Mouse (Mus musculus): ENCODE measurements around the gene Cnpy3. TPM values are rescaled to one million over a fixed set of nuclear protein-coding genes. Genes with fewer than 3 reads are reported as not detected.
"Not testable (repeated sequence)": the region's sequence is repeated elsewhere in the genome, so short reads cannot be mapped to it uniquely, and the experiment has no call there.

Cnpy3 gene
- polyA plus RNA-seq, 1 experiment from 2014 or later, result 85.9 TPM

GRCm38 (mm10) chr17:46771025-46771424, 19.0 kb upstream of the Cnpy3 start:
- Histone ChIP-seq H3K9ac (replicated peaks; ENCODE audit: low read length) (no peak overlapping the region), H3K9me3 (ENCODE audit: low read length) (no peaks in the 10 kb centered on the region), H3K27me3 (ENCODE audit: insufficient read depth, low read length) (no peaks in the 10 kb centered on the region), H3K36me3 (ENCODE audit: insufficient read depth, low read length) (peaks cover 14% of the 10 kb centered on the region), H3K4me3 (ENCODE audit: low read length) (no peak overlapping the region), H3K4me2 (replicated peaks; ENCODE audit: low read depth, low read length) (no peak overlapping the region), H3K27ac (ENCODE audit: low read length) (no peak overlapping the region), H3K4me1 (ENCODE audit: insufficient read depth, low read length) (peaks cover 19% of the 10 kb centered on the region)
- ATAC-seq (ENCODE audit: low FRiP score, low TSS enrichment), result no peak
- WGBS, result 87% methylated on average over 4 of the region's 4 CpGs

GRCm38 (mm10) chr17:46770546-46770945, 18.5 kb upstream of the Cnpy3 start:
- WGBS, result 88% methylated on average over 11 of the region's 11 CpGs
- no peak overlapping the region for H3K4me2 ChIP-seq (replicated peaks; ENCODE audit: low read depth, low read length)
- no peak overlapping the region for H3K27ac ChIP-seq (ENCODE audit: low read length)

GRCm38 (mm10) chr17:46767868-46768267, 15.9 kb upstream of the Cnpy3 start:
- Histone ChIP-seq H3K9me3 (ENCODE audit: low read length) (no peaks in the 10 kb centered on the region), H3K36me3 (ENCODE audit: insufficient read depth, low read length) (no peaks in the 10 kb centered on the region), H3K27me3 (ENCODE audit: insufficient read depth, low read length) (no peaks in the 10 kb centered on the region), H3K9ac (replicated peaks; ENCODE audit: low read length) (no peak overlapping the region), H3K4me1 (ENCODE audit: insufficient read depth, low read length) (peaks cover 8% of the 10 kb centered on the region), H3K27ac (ENCODE audit: low read length) (no peak overlapping the region), H3K4me2 (replicated peaks; ENCODE audit: low read depth, low read length) (no peak overlapping the region), H3K4me3 (ENCODE audit: low read length) (no peak overlapping the region)
- ATAC-seq (ENCODE audit: low FRiP score, low TSS enrichment), result no peak
- WGBS, result 41% methylated on average over 8 of the region's 8 CpGs

More at GRCm38 (mm10) chr17:46770546-46770945, 18.5 kb upstream of the Cnpy3 start:
- Histone ChIP-seq H3K4me1 (ENCODE audit: insufficient read depth, low read length) (peaks cover 19% of the 10 kb centered on the region), H3K4me3 (ENCODE audit: low read length) (no peak overlapping the region), H3K27me3 (ENCODE audit: insufficient read depth, low read length) (no peaks in the 10 kb centered on the region), H3K36me3 (ENCODE audit: insufficient read depth, low read length) (peaks cover 9% of the 10 kb centered on the region), H3K9me3 (ENCODE audit: low read length) (no peaks in the 10 kb centered on the region), H3K9ac (replicated peaks; ENCODE audit: low read length) (no peak overlapping the region)
- ATAC-seq (ENCODE audit: low FRiP score, low TSS enrichment), result no peak

DNA sequence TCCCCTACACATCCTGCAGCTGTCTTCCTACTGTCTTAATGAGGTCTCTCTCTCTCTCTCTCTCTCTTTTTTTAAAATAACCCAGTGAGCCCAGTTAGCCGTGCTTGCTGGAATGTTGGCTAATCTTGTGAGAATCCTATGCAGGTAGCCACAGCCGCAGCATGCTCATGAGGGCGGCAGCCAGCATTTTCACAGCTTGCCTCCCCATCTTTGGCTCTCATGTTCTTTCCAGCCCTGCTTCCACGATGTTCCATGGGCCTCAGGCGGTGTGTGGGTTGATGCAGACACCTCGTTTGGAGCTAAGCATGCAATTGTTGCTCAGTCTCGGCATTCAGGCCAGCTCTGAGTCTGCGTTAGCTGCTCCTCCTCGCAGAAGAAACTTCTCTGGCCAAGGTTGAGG, 12.9 kb upstream of the Cnpy3 start:
- not testable (repeated sequence) for ATAC-seq (ENCODE audit: low FRiP score, low TSS enrichment); H3K27ac ChIP-seq (ENCODE audit: low read length); H3K4me2 ChIP-seq (replicated peaks; ENCODE audit: low read depth, low read length); H3K36me3 ChIP-seq (ENCODE audit: insufficient read depth, low read length); H3K27me3 ChIP-seq (ENCODE audit: insufficient read depth, low read length); H3K4me3 ChIP-seq (ENCODE audit: low read length); H3K4me1 ChIP-seq (ENCODE audit: insufficient read depth, low read length); H3K9me3 ChIP-seq (ENCODE audit: low read length); H3K9ac ChIP-seq (replicated peaks; ENCODE audit: low read length)
- WGBS, result 68% methylated on average over 8 of the region's 9 CpGs

- Histone ChIP-seq H3K4me3 (ENCODE audit: low read length) (no peak within 1 kb of the TSS), H3K27me3 (ENCODE audit: insufficient read depth, low read length) (no peaks in the 10 kb centered on the region), H3K4me2 (replicated peaks; ENCODE audit: low read depth, low read length) (no peak within 1 kb of the TSS), H3K36me3 (ENCODE audit: insufficient read depth, low read length) (no peaks in the 10 kb centered on the region), H3K27ac (ENCODE audit: low read length) (no peak within 1 kb of the TSS), H3K9ac (replicated peaks; ENCODE audit: low read length) (no peak within 1 kb of the TSS), H3K9me3 (ENCODE audit: low read length) (no peaks in the 10 kb centered on the region), H3K4me1 (ENCODE audit: insufficient read depth, low read length) (peaks cover 4% of the 10 kb centered on the region; the same call in 1 of the 2 replicates)
- 69% methylated on average over 2 of the region's 2 CpGs for WGBS
- ATAC-seq (ENCODE audit: low FRiP score, low TSS enrichment), result no peak
These were observed 11.5 kb upstream of the Cnpy3 start, which contains the start of gene Ptcra for GRCm38 (mm10) chr17:46763544-46763943. TSS of gene Ptcra (minus strand) at chr17:46763712.

GRCm38 (mm10) chr17:46758753-46759152, 6.7 kb upstream of the Cnpy3 start:
- 83% methylated on average over 12 of the region's 12 CpGs for WGBS
- Histone ChIP-seq H3K4me1 (ENCODE audit: insufficient read depth, low read length) (no peaks in the 10 kb centered on the region), H3K27me3 (ENCODE audit: insufficient read depth, low read length) (no peaks in the 10 kb centered on the region)

DNA sequence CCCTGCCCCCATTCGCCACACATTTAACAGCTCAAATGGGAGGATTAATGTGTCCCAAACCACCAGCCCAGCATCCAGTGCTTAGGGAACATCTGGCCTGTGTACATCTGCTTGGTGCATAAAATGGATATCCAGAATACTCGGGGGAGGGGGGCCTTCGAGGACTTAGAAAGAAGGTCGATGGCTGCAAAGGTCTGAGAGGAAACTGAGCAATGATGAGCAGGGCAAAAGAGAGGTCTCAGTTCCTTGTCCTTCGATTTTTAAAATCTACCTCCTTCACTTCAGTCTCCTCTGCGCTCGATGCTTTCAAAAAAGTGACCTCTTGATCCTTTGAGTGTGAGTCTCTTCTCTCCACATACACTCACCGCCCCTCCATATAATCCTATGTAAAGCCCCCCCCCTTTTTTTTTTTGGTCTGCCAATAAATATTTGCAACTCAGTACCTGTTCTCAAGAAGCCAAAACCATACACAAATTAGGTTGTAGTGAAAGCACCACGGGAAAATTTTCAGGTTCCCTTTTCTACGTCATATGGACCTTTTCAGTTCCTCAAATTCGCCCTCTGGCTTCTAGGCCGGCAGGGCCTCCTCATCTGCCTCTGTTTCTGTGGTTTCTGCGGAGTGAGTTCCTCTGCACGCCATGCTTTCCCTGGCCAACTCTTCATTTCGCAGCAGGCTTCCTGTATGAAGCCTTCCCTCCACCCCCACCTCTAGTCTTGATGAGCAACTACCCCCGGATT, 789 bp downstream of the Cnpy3 start:
- no peak for ATAC-seq (ENCODE audit: low FRiP score, low TSS enrichment)
- 0 out of 2 replicates have a peak, but pooled peaks cover 7% of the 10 kb centered on the region for H3K36me3 ChIP-seq (ENCODE audit: insufficient read depth, low read length)
- peak overlapping the region; percentile 92 for H3K27ac ChIP-seq (ENCODE audit: low read length)
- peak overlapping the region; percentile 78 for H3K4me3 ChIP-seq (ENCODE audit: low read length)
- H3K4me1 ChIP-seq (ENCODE audit: insufficient read depth, low read length), result peaks cover 11% of the 10 kb centered on the region
- no peaks in the 10 kb centered on the region for H3K9me3 ChIP-seq (ENCODE audit: low read length)
- H3K4me2 ChIP-seq (replicated peaks; ENCODE audit: low read depth, low read length), result peak overlapping the region; percentile 81
- no peaks in the 10 kb centered on the region for H3K27me3 ChIP-seq (ENCODE audit: insufficient read depth, low read length)
- H3K9ac ChIP-seq (replicated peaks; ENCODE audit: low read length), result peak overlapping the region; percentile 83
- WGBS, result 17% methylated on average over 16 of the region's 16 CpGs

More at GRCm38 (mm10) chr17:46758753-46759152, 6.7 kb upstream of the Cnpy3 start:
- Histone ChIP-seq H3K9me3 (ENCODE audit: low read length) (no peaks in the 10 kb centered on the region), H3K36me3 (ENCODE audit: insufficient read depth, low read length) (no peaks in the 10 kb centered on the region), H3K9ac (replicated peaks; ENCODE audit: low read length) (no peak overlapping the region), H3K4me2 (replicated peaks; ENCODE audit: low read depth, low read length) (no peak overlapping the region), H3K4me3 (ENCODE audit: low read length) (no peak overlapping the region), H3K27ac (ENCODE audit: low read length) (no peak overlapping the region)
- ATAC-seq (ENCODE audit: low FRiP score, low TSS enrichment), result no peak

- peak overlapping the region; percentile 83 for H3K9ac ChIP-seq (replicated peaks; ENCODE audit: low read length)
These were observed 1.4 kb downstream of the Cnpy3 start for GRCm38 (mm10) chr17:46750580-46750979.

GRCm38 (mm10) chr17:46749282-46749681, 2.7 kb downstream of the Cnpy3 start:
- no peaks in the 10 kb centered on the region for H3K9me3 ChIP-seq (ENCODE audit: low read length)
- WGBS, result 87% methylated on average over 5 of the region's 5 CpGs
- H3K27me3 ChIP-seq (ENCODE audit: insufficient read depth, low read length), result no peaks in the 10 kb centered on the region
- H3K27ac ChIP-seq (ENCODE audit: low read length), result no peak overlapping the region
- no peak overlapping the region for H3K9ac ChIP-seq (replicated peaks; ENCODE audit: low read length)
- H3K4me2 ChIP-seq (replicated peaks; ENCODE audit: low read depth, low read length), result no peak overlapping the region
- 0 out of 2 replicates have a peak, but pooled peaks cover 7% of the 10 kb centered on the region for H3K36me3 ChIP-seq (ENCODE audit: insufficient read depth, low read length)
- H3K4me1 ChIP-seq (ENCODE audit: insufficient read depth, low read length), result peaks cover 11% of the 10 kb centered on the region
- H3K4me3 ChIP-seq (ENCODE audit: low read length), result no peak overlapping the region
- ATAC-seq (ENCODE audit: low FRiP score, low TSS enrichment), result no peak

More at GRCm38 (mm10) chr17:46750580-46750979, 1.4 kb downstream of the Cnpy3 start:
- H3K27me3 ChIP-seq (ENCODE audit: insufficient read depth, low read length), result no peaks in the 10 kb centered on the region
- H3K36me3 ChIP-seq (ENCODE audit: insufficient read depth, low read length), result 0 out of 2 replicates have a peak, but pooled peaks cover 7% of the 10 kb centered on the region
- no peaks in the 10 kb centered on the region for H3K9me3 ChIP-seq (ENCODE audit: low read length)
- peak overlapping the region; percentile 78 for H3K4me3 ChIP-seq (ENCODE audit: low read length)
- WGBS, result 81% methylated on average over 4 of the region's 4 CpGs
- peak overlapping the region; percentile 81 for H3K4me2 ChIP-seq (replicated peaks; ENCODE audit: low read depth, low read length)
- ATAC-seq (ENCODE audit: low FRiP score, low TSS enrichment), result no peak
- peaks cover 11% of the 10 kb centered on the region for H3K4me1 ChIP-seq (ENCODE audit: insufficient read depth, low read length)
- no peak overlapping the region for H3K27ac ChIP-seq (ENCODE audit: low read length)

- Histone ChIP-seq H3K4me2 (replicated peaks; ENCODE audit: low read depth, low read length) (no peak overlapping the region), H3K27ac (ENCODE audit: low read length) (no peak overlapping the region), H3K9me3 (ENCODE audit: low read length) (no peaks in the 10 kb centered on the region), H3K9ac (replicated peaks; ENCODE audit: low read length) (no peak overlapping the region), H3K27me3 (ENCODE audit: insufficient read depth, low read length) (no peaks in the 10 kb centered on the region), H3K4me3 (ENCODE audit: low read length) (no peak overlapping the region), H3K36me3 (ENCODE audit: insufficient read depth, low read length) (peaks cover 16% of the 10 kb centered on the region; the same call in 1 of the 2 replicates), H3K4me1 (ENCODE audit: insufficient read depth, low read length) (peaks cover 11% of the 10 kb centered on the region)
- 97% methylated on average over 2 of the region's 2 CpGs for WGBS
- ATAC-seq (ENCODE audit: low FRiP score, low TSS enrichment), result no peak
These were observed 4.2 kb downstream of the Cnpy3 start for GRCm38 (mm10) chr17:46747806-46748205.
